Mouse (Mus musculus) CH12.LX (cell line): Measurements from ENCODE around the gene Polr2g. TPM values are rescaled to one million over a fixed set of nuclear protein-coding genes. Genes with fewer than 3 reads are reported as not detected.

ENCODE experiments used
- DNase-seq: peaks from one replicate; pipeline ENCODE4 v3.0.0-alpha.2; 2013; ENCODE audit errors: extremely low read depth
- H3K27ac ChIP-seq: 2 replicates; pipeline ENCODE4 v1.5.1; 2012; ENCODE audit warnings: low read depth, mild to moderate bottlenecking, control low read depth, moderate library complexity; ENCODE audit not compliant: insufficient read depth
- H3K27me3 ChIP-seq: replicated peaks from 2 replicates; pipeline ENCODE3; 2012; ENCODE audit warnings: inconsistent platforms
- H3K36me3 ChIP-seq, 2 experiments: replicated peaks in 1 of 2; 2 replicates each; pipeline versions ENCODE3 to v1.6.1; 2012; ENCODE audit warnings: inconsistent platforms in 1 of 2, low read length in 1 of 2, mild to moderate bottlenecking in 1 of 2, mixed read lengths in 1 of 2, moderate library complexity in 1 of 2; ENCODE audit not compliant: control insufficient read depth in 1 of 2, insufficient read depth in 1 of 2
- H3K4me1 ChIP-seq, 2 experiments: 2 replicates each; pipeline ENCODE4 v1.6.1; 2012; ENCODE audit warnings: inconsistent platforms in 1 of 2, moderate library complexity in 1 of 2; ENCODE audit not compliant: insufficient read depth in 2 of 2, control insufficient read depth in 1 of 2
- H3K4me2 ChIP-seq: 2 replicates; pipeline ENCODE4 v1.6.1; 2012; ENCODE audit warnings: low read depth, mild to moderate bottlenecking, control low read depth; ENCODE audit not compliant: poor library complexity, insufficient read depth, severe bottlenecking
- H3K4me3 ChIP-seq, 3 experiments: fragments of 150-350 bp in 1 of 3; sonication (generic) in 1 of 3; replicated peaks in 1 of 3; 2 replicates each; pipeline versions ENCODE3 to v1.5.1; 2011 to 2012; ENCODE audit warnings: low read depth in 2 of 3, low read length in 2 of 3, mild to moderate bottlenecking in 2 of 3, moderate library complexity in 2 of 3, control low read depth in 1 of 3, improper control_type of control experiment in 1 of 3, inconsistent platforms in 1 of 3, mixed read lengths in 1 of 3; ENCODE audit not compliant: poor library complexity in 1 of 3
- H3K79me2 ChIP-seq: replicated peaks from 2 replicates; pipeline ENCODE4 v1.6.1; 2012; ENCODE audit warnings: mild to moderate bottlenecking, moderate library complexity; ENCODE audit not compliant: control insufficient read depth, poor library complexity, insufficient read depth, severe bottlenecking; ENCODE audit errors: extremely low read depth
- H3K9ac ChIP-seq: 2 replicates; pipeline ENCODE4 v1.6.1; 2012; ENCODE audit warnings: low read depth, mild to moderate bottlenecking, control low read depth, moderate library complexity; ENCODE audit not compliant: insufficient read depth
- H3K9me3 ChIP-seq: replicated peaks from 2 replicates; pipeline ENCODE3; 2012; ENCODE audit warnings: low read length, inconsistent platforms, mixed read lengths
- CHD1 ChIP-seq: IDR thresholded peaks from 2 replicates; pipeline ENCODE4 v1.6.1; 2012; ENCODE audit warnings: low read depth, low read length, improper control_type of control experiment, inconsistent platforms
- CHD2 ChIP-seq: IDR thresholded peaks from 2 replicates; pipeline ENCODE4 v1.6.1; 2011; ENCODE audit warnings: low read length, improper control_type of control experiment
- CTCF ChIP-seq, 2 experiments: IDR thresholded peaks in 1 of 2; conservative IDR thresholded peaks in 1 of 2; 2 replicates each; pipeline ENCODE4 v1.5.1; 2011 to 2012; ENCODE audit warnings: low read depth in 2 of 2, low read length in 2 of 2, improper control_type of control experiment in 1 of 2, inconsistent platforms in 1 of 2, mild to moderate bottlenecking in 1 of 2, moderate library complexity in 1 of 2
- E2F4 ChIP-seq: IDR thresholded peaks from 2 replicates; pipeline ENCODE4 v1.6.1; 2011; ENCODE audit warnings: low read depth, low read length, improper control_type of control experiment; ENCODE audit not compliant: insufficient replicate concordance
- ELF1 ChIP-seq: IDR thresholded peaks from 2 replicates; pipeline ENCODE4 v1.6.1; 2014; ENCODE audit warnings: low read depth, mild to moderate bottlenecking, inconsistent platforms, low read length, improper control_type of control experiment
- EP300 ChIP-seq: IDR thresholded peaks from 2 replicates; pipeline ENCODE4 v1.6.1; 2011; ENCODE audit warnings: low read length, improper control_type of control experiment
- ETS1 ChIP-seq: conservative IDR thresholded peaks from 2 replicates; pipeline ENCODE4 v1.6.1; 2012; ENCODE audit warnings: low read depth, mild to moderate bottlenecking, inconsistent platforms, low read length, improper control_type of control experiment, moderate library complexity
- GABPA ChIP-seq: IDR thresholded peaks from 2 replicates; pipeline ENCODE4 v1.6.1; 2012; ENCODE audit warnings: low read depth, low read length, improper control_type of control experiment, inconsistent platforms; ENCODE audit not compliant: insufficient replicate concordance
- HCFC1 ChIP-seq: IDR thresholded peaks from 2 replicates; pipeline ENCODE4 v1.6.1; 2012; ENCODE audit warnings: low read depth, mild to moderate bottlenecking, inconsistent platforms, low read length, improper control_type of control experiment
- IRF4 ChIP-seq: IDR thresholded peaks from 2 replicates; pipeline ENCODE4 v1.6.1; 2014; ENCODE audit warnings: low read depth, mild to moderate bottlenecking, inconsistent platforms, low read length, improper control_type of control experiment
- JUN ChIP-seq: IDR thresholded peaks from 2 replicates; pipeline ENCODE4 v1.6.1; 2011; ENCODE audit warnings: low read depth, mild to moderate bottlenecking, low read length, improper control_type of control experiment, moderate library complexity; ENCODE audit not compliant: insufficient read depth
- MAFK ChIP-seq: IDR thresholded peaks from 2 replicates; pipeline ENCODE4 v1.6.1; 2011; ENCODE audit warnings: low read length, improper control_type of control experiment; ENCODE audit not compliant: insufficient replicate concordance
- MAX ChIP-seq: IDR thresholded peaks from 2 replicates; pipeline ENCODE4 v1.6.1; 2011; ENCODE audit warnings: low read length, improper control_type of control experiment
- MAZ ChIP-seq: IDR thresholded peaks from 2 replicates; pipeline ENCODE4 v1.6.1; 2012; ENCODE audit warnings: low read depth, mild to moderate bottlenecking, inconsistent platforms, low read length, improper control_type of control experiment, moderate library complexity
- MEF2A ChIP-seq: IDR thresholded peaks from 2 replicates; pipeline ENCODE4 v1.6.1; 2014; ENCODE audit warnings: low read depth, mild to moderate bottlenecking, inconsistent platforms, low read length, improper control_type of control experiment, borderline replicate concordance
- MXI1 ChIP-seq: IDR thresholded peaks from 2 replicates; pipeline ENCODE4 v1.6.1; 2011; ENCODE audit warnings: mild to moderate bottlenecking, low read depth, low read length, improper control_type of control experiment
- MYC ChIP-seq: IDR thresholded peaks from 2 replicates; pipeline ENCODE4 v1.6.1; 2011; ENCODE audit warnings: low read depth, mild to moderate bottlenecking, improper control_type of control experiment, low read length
- NRF1 ChIP-seq: IDR thresholded peaks from 2 replicates; pipeline ENCODE4 v1.6.1; 2014; ENCODE audit warnings: low read depth, mild to moderate bottlenecking, inconsistent platforms, low read length, improper control_type of control experiment, moderate library complexity
- POLR2AphosphoS2 ChIP-seq: IDR thresholded peaks from 2 replicates; pipeline ENCODE4 v1.6.1; 2011; ENCODE audit warnings: low read depth, low read length, improper control_type of control experiment
- RCOR1 ChIP-seq: conservative IDR thresholded peaks from 2 replicates; pipeline ENCODE4 v1.6.1; 2012; ENCODE audit warnings: low read depth, mild to moderate bottlenecking, inconsistent platforms, low read length, improper control_type of control experiment
- SIN3A ChIP-seq: IDR thresholded peaks from 2 replicates; pipeline ENCODE4 v1.6.1; 2012; ENCODE audit warnings: low read length, improper control_type of control experiment, inconsistent platforms
- USF1 ChIP-seq: IDR thresholded peaks from 2 replicates; pipeline ENCODE4 v1.6.1; 2014; ENCODE audit warnings: low read depth, mild to moderate bottlenecking, inconsistent platforms, low read length, improper control_type of control experiment
- ZC3H11A ChIP-seq: IDR thresholded peaks from 2 replicates; pipeline ENCODE4 v1.6.1; 2012; ENCODE audit warnings: low read depth, mild to moderate bottlenecking, inconsistent platforms, low read length, improper control_type of control experiment
- dilution Hi-C: fragments of 300-500 bp; cut with MboI; formaldehyde crosslinking; loops from 2 replicates; pipeline ENCODE4 v1.14.3; 2020; ENCODE audit warnings: low sequenced_read_pairs; ENCODE audit not compliant: extremely low pct_unique_long_range_greater_than_20kb, extremely low pct_ligation_motif_present
- in situ Hi-C: fragments of 300-500 bp; cut with MboI; formaldehyde crosslinking; loops from 3 replicates; pipeline ENCODE4 v1.14.3; 2019; ENCODE audit warnings: low sequenced_read_pairs, low pct_ligation_motif_present, low pct_unique_long_range_greater_than_20kb, mixed read lengths
- polyA plus RNA-seq: library from polyadenylated mRNA; unstranded; fragments of >175 nt; gene quantifications from 2 replicates; pipeline ENCODE4 v1.2.1, GENCODE M21; 2012; ENCODE audit warnings: low read depth; ENCODE audit not compliant: insufficient read length
- total RNA-seq, 2 experiments: library from RNA; depleted of rRNA; stranded (reverse); fragments of 300-350 nt in 1 of 2; fragments of >200 nt in 1 of 2; gene quantifications; 2 replicates each; pipeline ENCODE4 v1.2.3; 2012 to 2014

The Polr2g gene
- total and polyA plus RNA-seq, 3 experiments, result 148 to 173 (median 157) TPM

DNA sequence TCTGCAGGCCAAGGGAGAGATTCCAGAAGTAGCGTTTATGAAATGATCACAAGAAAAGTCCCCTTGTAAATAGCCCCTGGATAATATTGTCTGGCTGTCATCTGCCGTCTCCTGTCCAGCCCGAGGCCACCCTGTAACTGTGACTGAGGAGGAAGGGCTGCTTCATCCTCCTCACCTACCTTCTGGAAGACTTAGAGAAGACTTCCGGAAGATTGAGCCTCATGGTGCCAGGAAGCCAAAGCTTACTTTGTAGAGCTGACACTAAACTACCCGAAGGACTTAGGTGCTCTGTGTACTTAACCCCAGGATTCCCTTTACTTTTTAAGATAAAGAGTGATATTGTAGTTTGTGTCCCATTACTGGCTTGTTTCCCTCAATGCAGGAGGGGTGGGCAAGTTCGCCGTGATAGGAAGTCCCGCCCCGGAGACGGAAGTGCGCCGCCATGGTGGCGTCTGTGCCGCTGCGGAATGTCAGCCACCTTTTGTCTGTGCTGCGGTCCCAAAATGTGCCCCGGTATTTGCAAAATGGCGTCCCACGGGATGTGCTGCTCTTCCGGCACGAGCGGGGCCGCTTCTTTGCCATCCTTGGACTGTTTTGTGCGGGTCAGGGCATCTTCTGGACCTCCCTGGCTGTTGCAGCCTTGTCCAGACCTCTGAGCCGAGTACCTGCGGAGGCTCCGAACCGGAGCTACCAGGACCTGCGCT lies 27.7 kb downstream of the Polr2g start, which contains the start of gene Tmem223 (continued):
- peak; percentile 65; the same call in 1 of the 2 replicates for TF ChIP-seq MYC
- TF ChIP-seq SIN3A, result no peak
- TF ChIP-seq CHD2, result peak; percentile 50; the same call in 1 of the 2 replicates
- TF ChIP-seq HCFC1, result peak; percentile 81
- no peak for TF ChIP-seq ETS1
- no peak for TF ChIP-seq MAZ
- no peak for TF ChIP-seq CHD1
- TF ChIP-seq, all 38 proteins: peak for 13

DNA sequence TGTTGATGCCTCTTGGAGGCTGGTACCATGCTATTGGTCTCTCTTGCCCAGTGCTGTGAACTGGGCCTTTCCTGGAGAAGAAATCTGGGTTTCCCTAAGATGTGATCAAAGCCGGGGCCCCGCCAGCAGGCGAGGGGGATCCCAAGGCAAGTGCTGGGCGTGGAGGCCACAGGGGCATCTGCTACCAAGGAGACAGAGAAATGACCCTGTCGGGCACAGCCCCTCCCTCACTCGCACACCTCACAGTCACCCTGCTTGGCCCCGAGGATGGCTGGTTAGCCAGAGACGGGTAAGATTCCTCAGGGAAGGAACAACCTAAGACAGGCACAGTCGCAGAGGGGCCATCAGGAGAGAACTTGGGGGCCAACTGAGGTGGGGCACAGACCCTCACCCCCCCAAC lies 32.8 kb downstream of the Polr2g start:
- no peak for TF ChIP-seq MEF2A
- no peak for TF ChIP-seq ETS1
- no peak for TF ChIP-seq ELF1
- TF ChIP-seq, all 38 proteins: peak for 0
- Histone ChIP-seq H3K9me3 (peaks cover 11% of the 10 kb centered on the region), H3K4me3 (no peak overlapping the region), H3K27me3 (no peaks in the 10 kb centered on the region), H3K4me2 (no peak overlapping the region), H3K27ac (no peak overlapping the region), H3K36me3 (peaks cover 75 to 92% of the 10 kb centered on the region in 2 experiments), H3K4me1 (peaks cover 4 to 33% of the 10 kb centered on the region in 2 experiments; a peak in 3 of 4 replicates), H3K79me2 (peaks cover 27% of the 10 kb centered on the region), H3K9ac (no peak overlapping the region)
- DNase-seq, result no peak
- dilution Hi-C loops (no loop called here), in situ Hi-C loops (no loop called here)

DNA sequence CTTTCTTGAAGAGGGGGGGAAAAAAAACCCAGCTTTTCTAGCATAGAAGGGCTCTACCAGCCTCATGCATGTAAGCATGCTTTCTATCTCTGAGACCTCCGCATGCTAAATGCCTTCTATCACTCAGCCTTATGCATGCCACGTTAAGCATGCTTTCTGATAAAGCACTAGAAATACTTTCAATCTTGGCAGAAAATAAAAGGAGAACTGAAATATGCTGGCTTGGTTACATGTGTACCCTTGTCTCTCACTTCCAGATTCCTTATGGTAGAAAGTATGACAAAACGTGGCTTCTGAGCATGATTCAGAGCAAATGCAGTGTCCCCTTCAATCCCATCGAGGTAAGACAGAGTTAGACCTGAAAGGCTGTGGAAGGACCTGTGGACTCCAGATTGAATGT lies 35.1 kb downstream of the Polr2g start:
- no peak for DNase-seq
- peak; percentile 73 for TF ChIP-seq MYC
- TF ChIP-seq E2F4, result no peak
- TF ChIP-seq ETS1, result no peak
- TF ChIP-seq RCOR1, result no peak
- no peak for TF ChIP-seq IRF4
- no peak for TF ChIP-seq USF1
- peak; percentile 50; the same call in 1 of the 2 replicates for TF ChIP-seq EP300
- TF ChIP-seq JUN, result no peak
- no peak for TF ChIP-seq POLR2AphosphoS2
- TF ChIP-seq CTCF (conservative IDR thresholded peaks at IDR 0.05 in 1 of 2, IDR thresholded peaks at IDR 0.05 in 1 of 2; ENCODE audit: low read depth in 2 of 2, low read length in 2 of 2), result no peak
- TF ChIP-seq NRF1, result no peak
- no peak for TF ChIP-seq CHD2
- TF ChIP-seq GABPA, result no peak
- no peak for TF ChIP-seq ZC3H11A
- TF ChIP-seq MAFK, result no peak
- no peak for TF ChIP-seq CHD1
- TF ChIP-seq MXI1, result no peak
- no peak for TF ChIP-seq MEF2A
- 0 out of 2 replicates have a peak, but pooled peaks have one; percentile 34 for TF ChIP-seq MAX
- no peak overlapping the region for H3K9ac ChIP-seq
- H3K4me3 ChIP-seq, result no peak overlapping the region
- peaks cover 48% of the 10 kb centered on the region for H3K79me2 ChIP-seq
- no peaks in the 10 kb centered on the region for H3K27me3 ChIP-seq
- in situ Hi-C loops, result no loop called here
- peaks cover 64 to 70% of the 10 kb centered on the region in 2 experiments for H3K36me3 ChIP-seq
- dilution Hi-C loops, result no loop called here
- no peak overlapping the region for H3K4me2 ChIP-seq
- peaks cover 4 to 32% of the 10 kb centered on the region in 2 experiments; a peak in 3 of 4 replicates for H3K4me1 ChIP-seq
- H3K27ac ChIP-seq, result no peak overlapping the region
- H3K9me3 ChIP-seq, result peaks cover 11% of the 10 kb centered on the region
